In the genomic region with DNA sequence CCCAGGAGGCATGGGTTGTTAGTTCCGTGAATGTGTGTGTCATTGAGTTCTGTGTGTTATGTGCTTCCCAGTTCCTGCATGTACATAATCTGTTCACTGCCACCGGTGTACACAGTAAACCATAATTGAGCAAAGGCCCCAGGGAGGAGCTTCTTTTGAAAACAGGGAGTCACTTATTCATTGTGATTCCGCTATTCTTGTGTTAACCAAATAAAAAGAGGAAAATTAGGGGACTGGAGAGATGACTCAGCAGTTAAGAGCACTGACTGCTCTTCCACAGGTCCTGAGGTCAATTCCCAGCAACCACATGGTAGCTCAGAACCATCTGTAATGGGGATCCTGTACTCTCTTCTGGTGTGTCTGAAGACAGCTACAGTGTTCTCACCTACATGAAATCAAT, we compare ENCODE assay signal across 1 mouse cellular context.
TF ChIP-seq lines count a peak whose summit lies in the region.

No protein-coding gene starts in this region.

TF ChIP-seq in ES-E14, 5 proteins besides CTCF, POLR2A, EP300 and RAD21 (continued from another document):
- TF ChIP-seq HCFC1 (IDR thresholded peaks at IDR 0.05; ENCODE audit: borderline replicate concordance, insufficient read depth, low read length) (no peak), ZNF384 (IDR thresholded peaks at IDR 0.05; ENCODE audit: low read depth, low read length) (no peak), ZC3H11A (IDR thresholded peaks at IDR 0.05; ENCODE audit: borderline replicate concordance, low read depth, low read length) (no peak)
